Mouse (Mus musculus) CH12.LX (cell line): ENCODE measurements around the gene Zfp36l1.

Experiments
- CTCF ChIP-seq, 2 experiments: IDR thresholded peaks in 1 of 2; conservative IDR thresholded peaks in 1 of 2; 2 replicates each; pipeline ENCODE4 v1.5.1; 2011 to 2012; ENCODE audit warnings: low read depth in 2 of 2, low read length in 2 of 2, improper control_type of control experiment in 1 of 2, inconsistent platforms in 1 of 2, mild to moderate bottlenecking in 1 of 2, moderate library complexity in 1 of 2
- HCFC1 ChIP-seq: IDR thresholded peaks from 2 replicates; pipeline ENCODE4 v1.6.1; 2012; ENCODE audit warnings: low read depth, mild to moderate bottlenecking, inconsistent platforms, low read length, improper control_type of control experiment
- MAFK ChIP-seq: IDR thresholded peaks from 2 replicates; pipeline ENCODE4 v1.6.1; 2011; ENCODE audit warnings: low read length, improper control_type of control experiment; ENCODE audit not compliant: insufficient replicate concordance
- MAX ChIP-seq: IDR thresholded peaks from 2 replicates; pipeline ENCODE4 v1.6.1; 2011; ENCODE audit warnings: low read length, improper control_type of control experiment
- NELFE ChIP-seq: IDR thresholded peaks from 2 replicates; pipeline ENCODE4 v1.6.1; 2011; ENCODE audit warnings: low read depth, low read length, improper control_type of control experiment
- POLR2A ChIP-seq: IDR thresholded peaks from 2 replicates; pipeline ENCODE4 v1.6.1; 2011; ENCODE audit warnings: low read depth, mild to moderate bottlenecking, improper control_type of control experiment, low read length
- TCF12 ChIP-seq: IDR thresholded peaks from 2 replicates; pipeline ENCODE4 v1.6.1; 2014; ENCODE audit warnings: low read depth, mild to moderate bottlenecking, inconsistent platforms, low read length, improper control_type of control experiment
- USF1 ChIP-seq: IDR thresholded peaks from 2 replicates; pipeline ENCODE4 v1.6.1; 2014; ENCODE audit warnings: low read depth, mild to moderate bottlenecking, inconsistent platforms, low read length, improper control_type of control experiment
- ZNF384 ChIP-seq: IDR thresholded peaks from 2 replicates; pipeline ENCODE4 v1.6.1; 2012; ENCODE audit warnings: low read depth, low read length, improper control_type of control experiment, inconsistent platforms

DNA sequence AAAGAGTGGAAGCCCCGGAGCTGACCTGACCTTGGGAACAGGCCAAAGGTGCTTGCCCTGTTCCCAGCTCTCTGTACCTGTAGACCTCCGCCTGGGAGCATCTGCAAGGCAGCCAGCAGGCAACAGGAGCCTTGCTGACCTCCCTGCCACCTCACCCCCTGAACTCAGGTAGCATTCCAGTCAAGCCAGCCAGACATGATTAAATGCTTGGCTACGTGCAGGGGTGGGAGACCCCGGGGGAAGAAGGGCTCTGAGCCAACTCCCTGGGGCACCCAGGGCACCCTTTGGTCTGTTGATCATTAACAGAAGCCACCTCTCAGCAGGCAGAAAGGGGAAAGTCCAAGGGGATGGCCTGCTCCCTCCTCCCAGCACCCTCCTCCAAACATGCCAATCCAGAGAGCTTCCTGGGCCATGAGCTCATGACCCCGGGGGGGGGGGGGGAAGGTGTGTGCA, 9.3 kb downstream of the Zfp36l1 start:
- TF ChIP-seq HCFC1 (no peak), CTCF (conservative IDR thresholded peaks at IDR 0.05 in 1 of 2, IDR thresholded peaks at IDR 0.05 in 1 of 2; ENCODE audit: low read depth in 2 of 2, low read length in 2 of 2) (no peak), NELFE (no peak), POLR2A (no peak), USF1 (no peak), MAX (no peak), MAFK (no peak), ZNF384 (no peak), TCF12 (no peak)
